Mouse (Mus musculus) embryonic fibroblast, embryonic 13.5 days (primary cell): ENCODE measurements at regions not wholly inside any gene's neighbourhood (a gene's known extent, or its start where the extent isn't known, plus 50 kb on each side); places are given as distances from the start of the nearest gene placed in this dataset.

Experiments used
- H3K27ac ChIP-seq: 2 replicates; pipeline ENCODE4 v1.5.1; 2012; ENCODE audit warnings: low read length, control low read depth, inconsistent platforms; ENCODE audit not compliant: insufficient read depth
- H3K4me1 ChIP-seq: 2 replicates; pipeline ENCODE4 v1.6.1; 2011; ENCODE audit warnings: low read length; ENCODE audit not compliant: control insufficient read depth, insufficient read depth
- H3K4me3 ChIP-seq: 2 replicates; pipeline ENCODE4 v1.5.1; 2011; ENCODE audit warnings: mild to moderate bottlenecking, control low read depth, low read length; ENCODE audit not compliant: insufficient read depth
- CTCF ChIP-seq: IDR thresholded peaks from 2 replicates; pipeline ENCODE4 v1.5.1; 2011; ENCODE audit warnings: mild to moderate bottlenecking, control low read depth, low read length, moderate library complexity, borderline replicate concordance; ENCODE audit not compliant: insufficient read depth
- POLR2A ChIP-seq: IDR thresholded peaks from 2 replicates; pipeline ENCODE4 v1.6.1; 2011; ENCODE audit warnings: low read depth, mild to moderate bottlenecking, control low read depth, low read length, moderate library complexity

- TF ChIP-seq CTCF (no peak), POLR2A (no peak)
Measured at GRCm38 (mm10) chr2:11965374-11965773, 187.7 kb downstream of the Ankrd16 start.

DNA sequence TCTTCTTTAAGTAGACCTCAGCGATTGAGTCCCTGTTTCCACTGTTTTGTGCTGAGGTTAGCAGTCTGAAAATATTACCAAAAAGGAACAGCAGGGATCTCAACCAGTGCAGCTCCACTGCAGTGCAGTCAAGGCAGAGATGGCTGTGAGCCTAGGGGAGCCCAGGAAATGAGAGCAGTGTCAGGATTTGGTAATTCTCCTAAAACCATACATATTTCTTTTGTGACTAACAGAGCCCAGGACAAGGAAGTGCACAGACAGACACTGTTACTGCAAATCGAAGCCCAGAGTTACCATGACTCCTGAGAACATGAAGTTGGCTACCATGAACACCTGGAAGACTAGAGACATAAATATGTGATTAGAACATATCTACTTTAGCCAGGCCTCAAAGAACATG, 189.3 kb downstream of the Ankrd16 start:
- Histone ChIP-seq H3K27ac (no peak overlapping the region), H3K4me3 (no peak overlapping the region), H3K4me1 (no peaks in the 10 kb centered on the region)
- no peak for TF ChIP-seq POLR2A

More at GRCm38 (mm10) chr2:11965374-11965773, 187.7 kb downstream of the Ankrd16 start:
- Histone ChIP-seq H3K4me1 (no peaks in the 10 kb centered on the region), H3K4me3 (no peak overlapping the region), H3K27ac (no peak overlapping the region)

DNA sequence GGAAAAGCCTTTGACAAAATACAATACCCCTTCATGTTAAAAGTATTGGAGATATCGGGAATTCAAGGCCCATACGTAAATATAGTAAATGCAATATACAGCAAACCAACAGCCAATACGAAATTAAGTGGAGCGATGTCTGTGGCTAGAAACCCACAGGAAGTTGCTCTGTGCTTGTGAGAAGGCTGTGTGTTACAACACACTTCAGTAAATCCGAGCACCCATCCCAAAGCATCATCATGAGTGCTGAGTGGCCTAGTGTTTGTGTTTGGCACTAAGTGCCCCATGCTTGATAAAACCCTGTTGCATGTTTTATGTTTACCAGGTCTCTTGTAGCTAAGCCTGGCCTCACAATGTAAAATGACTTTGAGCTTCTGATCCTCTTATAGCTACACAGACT, 194.3 kb downstream of the Ankrd16 start:
- Histone ChIP-seq H3K27ac (no peak overlapping the region), H3K4me3 (no peak overlapping the region), H3K4me1 (no peaks in the 10 kb centered on the region)
- TF ChIP-seq CTCF (no peak), POLR2A (no peak)

DNA sequence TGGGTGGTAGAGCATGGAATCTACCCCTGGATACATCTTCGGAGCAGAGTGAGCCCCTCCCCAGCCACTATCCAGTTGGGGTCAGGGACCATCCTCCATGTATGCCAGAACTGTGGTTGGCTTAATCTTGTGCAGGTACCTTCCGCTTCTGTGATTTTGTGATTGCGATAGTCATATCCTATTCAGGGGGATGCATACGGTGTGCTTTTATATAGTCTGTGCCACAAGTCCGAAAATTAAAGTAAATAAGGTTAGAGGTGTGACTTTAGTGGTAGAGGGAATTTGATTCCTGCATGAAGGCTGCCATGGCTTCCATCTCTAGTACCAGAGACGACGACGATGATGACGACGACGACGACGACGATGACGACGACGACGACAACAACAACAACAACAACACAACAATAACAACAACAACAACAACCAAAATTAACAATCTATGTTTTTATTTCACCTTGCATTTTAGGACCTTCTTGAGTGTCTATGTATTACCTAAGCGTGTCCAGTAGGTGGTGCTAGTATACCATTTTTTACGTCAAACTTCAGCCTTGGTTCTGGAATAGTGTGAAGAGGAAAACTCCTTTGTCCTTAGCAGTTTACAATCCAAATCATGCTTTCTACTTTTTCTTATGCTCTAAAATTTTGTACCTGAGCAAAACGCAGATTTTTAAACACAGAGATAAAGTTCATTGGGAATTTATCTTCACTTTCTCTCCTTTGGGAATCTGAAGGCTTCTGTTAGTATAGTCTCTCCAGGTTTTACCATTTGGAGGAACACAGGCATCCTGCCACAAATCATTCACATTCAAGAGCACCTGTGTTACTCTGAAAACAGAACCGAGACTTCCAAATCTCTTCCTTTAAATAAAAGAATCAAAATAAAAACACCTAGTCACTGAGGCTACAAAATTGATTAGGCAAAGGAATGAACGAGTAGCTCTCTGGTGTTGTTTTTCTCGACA, 224.5 kb downstream of the Ankrd16 start:
- TF ChIP-seq CTCF (no peak), POLR2A (no peak)
- no peak overlapping the region for H3K4me3 ChIP-seq
- no peak overlapping the region for H3K27ac ChIP-seq
- no peaks in the 10 kb centered on the region for H3K4me1 ChIP-seq

DNA sequence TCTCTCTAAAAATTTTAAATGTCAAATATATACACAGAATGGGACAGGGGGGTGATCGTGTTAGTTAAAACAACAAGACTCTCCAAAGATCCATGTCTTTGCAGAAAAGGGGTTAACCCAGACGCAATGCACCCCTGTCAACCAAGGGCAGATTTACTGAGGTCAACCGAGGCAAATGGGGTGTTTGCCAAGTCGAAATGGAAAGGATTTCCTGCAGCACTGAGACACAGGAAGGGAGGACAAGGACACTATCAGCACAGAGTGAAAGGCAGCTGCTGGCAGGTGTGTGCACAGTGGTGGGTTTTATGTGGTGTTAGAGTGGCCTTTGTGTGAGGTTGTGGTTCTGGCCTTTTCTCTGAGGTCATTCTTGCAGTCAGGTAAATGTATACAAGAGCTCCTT, 226.7 kb downstream of the Ankrd16 start:
- Histone ChIP-seq H3K4me3 (no peak overlapping the region), H3K27ac (no peak overlapping the region), H3K4me1 (no peaks in the 10 kb centered on the region)
- TF ChIP-seq CTCF (no peak), POLR2A (no peak)

DNA sequence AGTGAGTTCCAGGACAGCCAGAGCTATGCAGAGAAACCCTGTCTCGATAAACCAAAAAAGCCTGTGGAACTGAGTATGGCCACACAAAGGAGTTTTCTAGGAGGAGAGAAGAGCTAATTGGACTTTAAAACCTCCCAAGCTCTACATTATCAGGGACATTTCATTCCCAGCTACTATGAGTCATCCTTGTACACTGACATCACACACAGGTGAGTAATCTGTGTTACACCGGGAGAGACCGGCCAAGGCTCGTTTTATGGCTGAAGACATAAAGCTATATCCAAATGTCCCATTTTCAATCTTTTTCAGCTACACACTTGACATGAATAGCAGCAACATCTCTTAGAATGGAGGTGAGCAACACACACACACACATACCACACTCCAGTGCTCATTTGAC, 229.5 kb downstream of the Ankrd16 start:
- H3K27ac ChIP-seq: no peak overlapping the region
- H3K4me1 ChIP-seq: no peaks in the 10 kb centered on the region
- TF ChIP-seq CTCF (no peak), POLR2A (no peak)
- H3K4me3 ChIP-seq: no peak overlapping the region

DNA sequence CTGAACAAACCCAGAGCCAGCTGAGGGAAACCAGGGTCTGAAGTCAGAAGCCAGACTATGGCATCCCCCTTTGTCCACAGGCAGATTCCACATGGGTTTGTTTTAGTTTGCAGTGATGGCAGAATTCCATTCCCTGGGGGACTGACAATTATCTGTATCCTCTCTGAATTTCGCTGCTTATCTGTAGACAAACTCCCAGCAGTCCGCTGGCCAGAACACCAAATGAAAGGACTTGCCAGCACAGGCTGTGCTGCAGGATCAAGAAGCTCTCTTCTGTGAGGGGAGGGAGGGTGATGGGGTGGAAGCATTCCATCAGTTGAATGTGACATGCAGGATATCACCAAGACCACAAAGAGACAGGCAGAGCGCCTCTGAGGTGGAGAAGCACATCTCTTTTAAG, 233.8 kb downstream of the Ankrd16 start:
- TF ChIP-seq POLR2A (no peak), CTCF (no peak)
- Histone ChIP-seq H3K27ac (no peak overlapping the region), H3K4me3 (no peak overlapping the region), H3K4me1 (no peaks in the 10 kb centered on the region)

GRCm38 (mm10) chr2:12019607-12020006, 241.9 kb downstream of the Ankrd16 start:
- peaks cover 3% of the 10 kb centered on the region; the same call in 1 of the 2 replicates for H3K4me1 ChIP-seq
- TF ChIP-seq CTCF (no peak), POLR2A (no peak)
- no peak overlapping the region for H3K27ac ChIP-seq
- no peak overlapping the region for H3K4me3 ChIP-seq

- Histone ChIP-seq H3K27ac (no peak overlapping the region), H3K4me3 (no peak overlapping the region), H3K4me1 (peaks cover 3% of the 10 kb centered on the region; the same call in 1 of the 2 replicates)
- TF ChIP-seq POLR2A: no peak
- TF ChIP-seq CTCF: no peak
Measured at GRCm38 (mm10) chr2:12023402-12024111, 245.9 kb downstream of the Ankrd16 start.

- Histone ChIP-seq H3K27ac (no peak overlapping the region), H3K4me3 (no peak overlapping the region), H3K4me1 (peaks cover 3% of the 10 kb centered on the region; the same call in 1 of the 2 replicates)
- no peak for TF ChIP-seq POLR2A
- TF ChIP-seq CTCF: no peak
Measured at GRCm38 (mm10) chr2:12026220-12026619, 248.5 kb downstream of the Ankrd16 start.
